Comparison of ENCODE assay signal across 22 mouse cellular contexts in the genomic region with DNA sequence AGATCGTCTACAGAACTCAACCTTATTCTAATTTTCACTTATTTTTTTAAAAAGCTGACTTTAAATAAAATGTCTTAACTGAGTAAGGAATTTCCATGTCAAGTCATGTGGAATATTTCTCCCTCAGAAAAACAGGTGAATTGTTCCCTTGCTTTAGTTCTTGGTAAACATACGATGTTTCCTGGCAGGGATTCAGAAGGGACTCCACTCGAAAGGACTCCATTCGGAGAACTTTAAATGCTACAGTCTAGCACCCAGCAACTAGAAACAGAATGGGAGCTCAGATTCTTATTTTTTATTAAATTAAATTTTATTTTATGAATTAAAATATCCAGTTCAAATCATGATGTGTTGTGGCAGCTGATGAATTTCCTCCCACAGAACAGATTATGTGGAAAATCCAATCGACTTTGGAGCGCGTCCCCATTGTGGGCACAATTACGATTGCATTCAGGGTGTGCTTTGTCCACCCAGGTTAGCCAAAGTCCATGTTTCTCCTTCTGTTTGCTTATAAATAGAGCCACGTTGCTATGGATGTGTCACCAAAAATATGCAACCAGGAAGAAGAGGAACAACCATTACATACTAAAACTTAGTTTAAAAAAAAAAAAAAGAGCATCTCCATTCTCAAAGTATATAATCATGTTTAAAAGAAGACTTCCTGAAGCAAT.
"Had no signal": no experiment of that assay in that cellular context is flagged by ENCODE, and none has a peak within 500 bp of the region (broad histone marks: within the 10 kb centered on the region; RNA-seq: fewer than 3 reads in every experiment).

No protein-coding gene starts in this region.

- ATAC-seq: hindbrain, postnatal 0 days; inflammation-experienced regulatory T-cells, adult 6 months; midbrain, embryonic 13.5 days; midbrain, embryonic 16.5 days had no signal

- DNase-seq: kidney, adult 11 months; kidney, adult 8-10 months; kidney, postnatal 10 days; kidney, postnatal 36 days; left cerebral cortex, postnatal 4 days; lung, adult 18-20 months; lung, postnatal 4 days; retina, postnatal 1 day; right cerebral cortex, postnatal 25 days; thymus, adult 2 months; thymus, postnatal 14 days; thymus, postnatal 4 days had no signal

- H3K4me2 ChIP-seq: kidney, embryonic 15.5 days; limb, embryonic 12.5 days; limb, embryonic 15.5 days; midbrain, embryonic 13.5 days; neural tube, embryonic 13.5 days had no signal

- H3K27me3 ChIP-seq: kidney, embryonic 15.5 days; limb, embryonic 12.5 days; limb, embryonic 15.5 days; midbrain, embryonic 13.5 days; neural tube, embryonic 13.5 days had no signal

- H3K4me1 ChIP-seq: midbrain, embryonic 13.5 days had no signal

- H3K9me3 ChIP-seq: kidney, embryonic 15.5 days; limb, embryonic 12.5 days; limb, embryonic 15.5 days; midbrain, embryonic 13.5 days; neural tube, embryonic 13.5 days had no signal

- H3K36me3 ChIP-seq: kidney, embryonic 15.5 days; limb, embryonic 12.5 days; limb, embryonic 15.5 days; midbrain, embryonic 13.5 days; neural tube, embryonic 13.5 days had no signal

- H3K9ac ChIP-seq: kidney, embryonic 15.5 days; limb, embryonic 12.5 days; limb, embryonic 15.5 days; liver, embryonic 14.5 days; midbrain, embryonic 13.5 days; neural tube, embryonic 13.5 days had no signal

- H3K27ac ChIP-seq: hindbrain, postnatal 0 days; kidney, embryonic 15.5 days; limb, embryonic 12.5 days; limb, embryonic 15.5 days; liver, embryonic 14.5 days; midbrain, embryonic 13.5 days; neural tube, embryonic 13.5 days had no signal

- H3K4me3 ChIP-seq: kidney, embryonic 15.5 days; limb, embryonic 12.5 days; limb, embryonic 15.5 days; midbrain, embryonic 13.5 days; myocyte; neural tube, embryonic 13.5 days had no signal
